Mouse (Mus musculus) kidney, postnatal 25 days (tissue): ENCODE data around the gene Ppp1r15a.
"Not testable (repeated sequence)": the region's sequence is repeated elsewhere in the genome, so short reads cannot be mapped to it uniquely, and the experiment has no call there.

Experiments used
- DNase-seq, 2 experiments: peaks; one replicate each; pipeline ENCODE4 v3.0.0; 2021; ENCODE audit warnings: mixed read lengths in 2 of 2

Ppp1r15a gene

GRCm38 (mm10) chr7:45480310-45480709 is 45.8 kb downstream of the Ppp1r15a start:
- not testable (repeated sequence) for DNase-seq

- peak in 1 of 2 experiments; percentile 37 for DNase-seq
Measured at GRCm38 (mm10) chr7:45478774-45479173, 47.3 kb downstream of the Ppp1r15a start.

DNA sequence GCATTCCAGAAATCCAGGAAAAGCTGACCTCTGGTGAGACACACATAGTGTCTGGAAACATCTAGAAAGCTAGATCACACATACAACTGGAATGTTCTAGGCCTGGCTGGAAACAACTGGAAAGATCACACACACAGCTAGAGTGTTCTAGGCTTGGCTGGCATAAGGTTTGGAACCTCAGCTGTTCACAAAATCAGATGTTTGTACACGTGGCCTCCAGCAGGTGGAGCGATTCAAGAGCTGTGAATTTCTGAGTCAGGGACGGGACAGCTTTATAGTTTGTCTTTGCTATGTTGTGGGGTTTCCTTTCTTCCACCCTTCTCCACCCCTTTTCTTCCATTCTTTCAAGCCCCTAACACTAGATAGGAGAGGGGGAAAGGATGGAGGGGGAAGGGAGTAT is 49.1 kb downstream of the Ppp1r15a start:
- DNase-seq = peak; percentile 74

DNA sequence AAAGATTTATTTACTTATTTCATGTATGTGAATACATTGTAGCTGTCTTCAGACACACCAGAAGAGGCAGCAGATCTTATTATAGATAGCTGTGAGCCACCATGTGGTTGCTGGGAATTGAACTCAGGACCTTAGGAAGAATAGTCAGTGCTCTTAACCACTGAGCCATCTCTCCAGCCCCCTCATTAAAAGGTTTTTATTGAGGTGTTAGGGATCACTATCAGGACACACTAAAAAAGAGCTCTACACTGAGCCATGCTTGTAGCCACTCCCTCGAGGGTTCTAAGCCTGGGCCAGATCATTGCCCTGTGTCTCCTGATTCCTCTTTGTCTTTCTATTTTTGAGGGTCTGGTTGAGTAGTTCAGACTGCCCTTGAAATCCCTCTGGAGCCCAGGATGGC is 49.6 kb downstream of the Ppp1r15a start:
- DNase-seq = no peak

GRCm38 (mm10) chr7:45475291-45475969 is 50.6 kb downstream of the Ppp1r15a start:
- peak; percentile 61 to 68 for DNase-seq
